In the genomic region with DNA sequence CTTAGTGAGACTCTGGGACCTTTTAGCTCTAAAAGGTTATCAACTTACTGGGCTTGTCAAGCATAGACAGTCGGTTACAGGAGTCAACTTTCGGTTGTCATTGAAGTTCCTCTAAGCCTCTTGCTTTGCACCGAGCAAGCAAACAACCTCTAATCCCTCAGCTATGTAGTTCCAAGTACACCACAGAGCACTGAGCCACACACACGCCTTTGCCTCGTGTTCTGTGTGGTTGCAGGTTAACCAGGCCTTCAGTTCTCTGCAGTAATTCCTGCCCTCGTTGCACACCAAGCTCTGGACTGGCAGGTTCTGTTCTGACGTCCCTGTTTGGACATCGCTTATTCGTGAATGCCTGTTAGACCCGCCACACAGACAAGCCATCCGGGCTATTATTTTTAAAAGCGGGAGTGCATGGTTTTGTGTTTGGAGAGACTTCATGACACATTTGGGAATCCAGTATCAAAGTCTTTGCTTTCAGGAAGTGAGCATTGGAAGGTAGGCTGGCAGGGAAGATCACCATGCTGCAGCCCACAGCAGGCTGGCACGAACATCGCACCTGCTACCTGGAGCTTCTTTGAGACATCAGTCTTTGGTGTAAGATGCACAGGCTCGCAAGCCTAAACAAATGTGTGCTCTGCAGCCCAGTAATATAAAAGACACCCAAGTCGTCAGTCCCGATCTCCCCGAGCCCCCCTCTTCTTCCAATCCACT, we compare ENCODE assay signal across 11 mouse cellular contexts. TPM values are rescaled to one million over a fixed set of nuclear protein-coding genes. Genes with fewer than 3 reads are reported as not detected.
DNase-seq lines count a peak whose midpoint lies in the region; ATAC-seq lines count a peak whose summit lies in the region.
"Had no signal": no experiment of that assay in that cellular context is flagged by ENCODE, and none has a peak within 500 bp of the region (broad histone marks: within the 10 kb centered on the region; RNA-seq: fewer than 3 reads in every experiment).

No protein-coding gene starts in this region.

- peak overlapping the region; percentile 22 for H3K4me2 ChIP-seq in heart, embryonic 16.5 days (ENCODE audit: low read depth, low read length)
- no peak overlapping the region for H3K4me2 ChIP-seq in stomach, embryonic 14.5 days (replicated peaks; ENCODE audit: low read depth, low read length)

- H3K27me3 ChIP-seq in heart, embryonic 16.5 days (ENCODE audit: control insufficient read depth, insufficient read depth, low read length) = no peaks in the 10 kb centered on the region
- no peaks in the 10 kb centered on the region for H3K27me3 ChIP-seq in embryonic facial prominence, embryonic 10.5 days (replicated peaks; ENCODE audit: low read depth, poor library complexity, severe bottlenecking)
- H3K27me3 ChIP-seq in stomach, embryonic 14.5 days (ENCODE audit: control insufficient read depth, insufficient read depth, low read length) = no peaks in the 10 kb centered on the region

- DNase-seq in heart, postnatal 36 days = no peak
- no peak for DNase-seq in embryonic facial prominence, embryonic 10.5 days (ENCODE audit: low spot score)
- DNase-seq in kidney, postnatal 36 days = peak; percentile 82 to 93
- DNase-seq in testis, postnatal 14 days (ENCODE audit: low spot score) = no peak
- no peak for DNase-seq in left cerebral cortex, adult 8-10 months (ENCODE audit: low spot score in 2 of 2)
- no peak for DNase-seq in gastrocnemius, adult 18-20 months (ENCODE audit: low spot score)
- DNase-seq: cerebellum, postnatal 14 days; lung, adult 18-20 months had no signal

- peaks cover 15% of the 10 kb centered on the region for H3K4me1 ChIP-seq in heart, embryonic 16.5 days (ENCODE audit: control insufficient read depth, insufficient read depth, low read length)
- H3K4me1 ChIP-seq in embryonic facial prominence, embryonic 10.5 days = peaks cover 37% of the 10 kb centered on the region
- H3K4me1 ChIP-seq in stomach, embryonic 14.5 days (ENCODE audit: control insufficient read depth, insufficient read depth, low read length) = peaks cover 15% of the 10 kb centered on the region; the same call in 1 of the 2 replicates

- intact Hi-C loops in heart, postnatal 36 days (cut with DNase I) = no loop called here

- H3K9me3 ChIP-seq in heart, embryonic 16.5 days (replicated peaks; ENCODE audit: control insufficient read depth, low read length) = peaks cover under 1% of the 10 kb centered on the region; the same call in 1 of the 2 replicates
- H3K9me3 ChIP-seq in embryonic facial prominence, embryonic 10.5 days = no peaks in the 10 kb centered on the region; the same call in 1 of the 2 replicates
- H3K9me3 ChIP-seq in stomach, embryonic 14.5 days (ENCODE audit: control insufficient read depth, low read depth, low read length) = no peaks in the 10 kb centered on the region

- ATAC-seq in heart, embryonic 16.5 days (replicated peaks; ENCODE audit: extremely low read depth, insufficient read depth, low FRiP score) = no peak
- peak; percentile 77; the same call in 1 of the 2 replicates for ATAC-seq in stomach, embryonic 14.5 days (ENCODE audit: insufficient number of reproducible peaks, insufficient read depth, low FRiP score, low read depth)

- peak overlapping the region; percentile 33 for H3K9ac ChIP-seq in heart, embryonic 16.5 days (ENCODE audit: low read length)
- no peak overlapping the region for H3K9ac ChIP-seq in stomach, embryonic 14.5 days (replicated peaks; ENCODE audit: low read depth, low read length)

- peak overlapping the region; percentile 86 for H3K27ac ChIP-seq in heart, embryonic 16.5 days (ENCODE audit: low read length)
- H3K27ac ChIP-seq in embryonic facial prominence, embryonic 10.5 days (replicated peaks) = peak overlapping the region; percentile 68
- peak overlapping the region; percentile 86 for H3K27ac ChIP-seq in stomach, embryonic 14.5 days (ENCODE audit: low read length)

- H3K36me3 ChIP-seq in heart, embryonic 16.5 days (ENCODE audit: control insufficient read depth, insufficient read depth) = no peaks in the 10 kb centered on the region; the same call in 1 of the 2 replicates
- H3K36me3 ChIP-seq in embryonic facial prominence, embryonic 10.5 days (replicated peaks) = peaks cover 5% of the 10 kb centered on the region; the same call in 1 of the 2 replicates
- H3K36me3 ChIP-seq in stomach, embryonic 14.5 days (ENCODE audit: control insufficient read depth, insufficient read depth, low read length) = no peaks in the 10 kb centered on the region
- H3K36me3 ChIP-seq: G1E had no signal

- H3K4me3 ChIP-seq in heart, embryonic 16.5 days (ENCODE audit: low read length) = no peak overlapping the region
- H3K4me3 ChIP-seq in embryonic facial prominence, embryonic 10.5 days = no peak overlapping the region
- H3K4me3 ChIP-seq in stomach, embryonic 14.5 days (ENCODE audit: low read depth, low read length) = no peak overlapping the region

- WGBS in heart, embryonic 16.5 days = 61% methylated on average over 18 of the region's 18 CpGs
- WGBS in embryonic facial prominence, embryonic 10.5 days = 69% methylated on average over 18 of the region's 18 CpGs
- WGBS in stomach, embryonic 14.5 days = 52% methylated on average over 18 of the region's 18 CpGs

RNA-seq across cellular contexts. Expression of a gene that starts 16.3 kb away (rescaled TPM):
- 1.4 TPM in 1 of 2 replicates, not detected in the other for polyA plus RNA-seq in heart, embryonic 16.5 days (2015; fragmentation: Nextera tagmentation; extraction: Ambion mirVana)
- 1 to 10 TPM; 1.1 to 5.5 TPM for total RNA-seq in heart, postnatal 36 days (2021)
- polyA plus RNA-seq in embryonic facial prominence, embryonic 10.5 days (2016; fragmentation: Nextera tagmentation; extraction: Ambion mirVana) = 0.49 and 4.6 TPM in 2 replicates
- polyA plus RNA-seq in stomach, embryonic 14.5 days (2014; fragmentation: Nextera tagmentation; extraction: Ambion mirVana) = not detected in 2 replicates
- 10 to 100 TPM; 30.1 to 40.2 (median 34.9) TPM for total RNA-seq in left cerebral cortex, adult 8-10 months (2022)
- total RNA-seq in gastrocnemius, adult 18-20 months (2021) = 1 to 10 TPM; 2.1 to 5.3 TPM
- total RNA-seq: G1E had no signal
- polyA plus RNA-seq: G1E had no signal

RNA-seq across cellular contexts. Expression of a gene that starts 49.5 kb away (rescaled TPM):
- 12.4 and 12.7 TPM in 2 replicates for polyA plus RNA-seq in heart, embryonic 16.5 days (2015; fragmentation: Nextera tagmentation; extraction: Ambion mirVana)
- total RNA-seq in heart, postnatal 36 days (2021) = 10 to 100 TPM in 1 of 2 experiments, 1 to 10 TPM in 1; 8.0 to 10.3 TPM
- 19.9 and 20.2 TPM in 2 replicates for polyA plus RNA-seq in embryonic facial prominence, embryonic 10.5 days (2016; fragmentation: Nextera tagmentation; extraction: Ambion mirVana)
- 13.0 and 14.9 TPM in 2 replicates for polyA plus RNA-seq in stomach, embryonic 14.5 days (2014; fragmentation: Nextera tagmentation; extraction: Ambion mirVana)
- 10 to 100 TPM; 64.2 to 80.1 (median 70.7) TPM for total RNA-seq in left cerebral cortex, adult 8-10 months (2022)
- 1 to 10 TPM; 4.5 to 6.0 TPM for total RNA-seq in gastrocnemius, adult 18-20 months (2021)
- polyA plus RNA-seq: G1E had no signal

Comparison
In these comparisons a context has a peak if more than half of its experiments do, and no peak if none do; other contexts are left out.
1. DNase-seq: peak in kidney, postnatal 36 days (2 of 2); none in heart, postnatal 36 days (0 of 2), embryonic facial prominence, embryonic 10.5 days (single experiment), testis, postnatal 14 days (single experiment), left cerebral cortex, adult 8-10 months (0 of 2) and gastrocnemius, adult 18-20 months (single experiment).
2. RNA of a gene that starts 16.3 kb away (total RNA-seq): 30.1 to 40.2 TPM in left cerebral cortex, adult 8-10 months; 1.1 to 5.5 TPM in heart, postnatal 36 days and 2.1 to 5.3 TPM in gastrocnemius, adult 18-20 months; every median in the first group is over 4 times any median in the second.
3. RNA of a gene that starts 49.5 kb away (total RNA-seq): 64.2 to 80.1 TPM in left cerebral cortex, adult 8-10 months; 8.0 to 10.3 TPM in heart, postnatal 36 days and 4.5 to 6.0 TPM in gastrocnemius, adult 18-20 months; every median in the first group is over 4 times any median in the second.
4. Peak in every context shown above with its lines, with median percentiles within 50 percentile points of each other: H3K27ac ChIP-seq.